Mouse (Mus musculus): ENCODE measurements around the gene Xpnpep2. TPM values are rescaled to one million over a fixed set of nuclear protein-coding genes. Genes with fewer than 3 reads are reported as not detected.

Gene Xpnpep2
- polyA plus RNA-seq, 1 experiment from 2014 or later, result 5.9 TPM

Other genes starting within 250 kb of the Xpnpep2 start
- 20.5 and 25.0 TPM in 2 replicates for gene Smarca1, start 215.8 kb upstream of the Xpnpep2 start, polyA plus RNA-seq (2015; fragmentation: Nextera tagmentation; extraction: Ambion mirVana)
- gene Ocrl, start 196.3 kb upstream of the Xpnpep2 start, polyA plus RNA-seq (2015; fragmentation: Nextera tagmentation; extraction: Ambion mirVana), result 21.4 and 22.2 TPM in 2 replicates
- gene Apln, start 73.9 kb upstream of the Xpnpep2 start, polyA plus RNA-seq (2015; fragmentation: Nextera tagmentation; extraction: Ambion mirVana), result 11.2 and 12.3 TPM in 2 replicates
- 3.7 TPM in 2 replicates for gene Sash3, start 37.7 kb downstream of the Xpnpep2 start, polyA plus RNA-seq (2015; fragmentation: Nextera tagmentation; extraction: Ambion mirVana)
- gene Zdhhc9, start 100.2 kb downstream of the Xpnpep2 start, polyA plus RNA-seq (2015; fragmentation: Nextera tagmentation; extraction: Ambion mirVana), result 6.6 and 6.7 TPM in 2 replicates
- gene Utp14a, start 148.1 kb downstream of the Xpnpep2 start, polyA plus RNA-seq (2015; fragmentation: Nextera tagmentation; extraction: Ambion mirVana), result 19.1 and 19.2 TPM in 2 replicates
- gene Bcorl1, start 232.6 kb downstream of the Xpnpep2 start, polyA plus RNA-seq (2015; fragmentation: Nextera tagmentation; extraction: Ambion mirVana), result 5.3 and 5.5 TPM in 2 replicates

Measured in embryonic facial prominence, embryonic 15.5 days (tissue).